Mouse (Mus musculus): ENCODE results near the gene Ankrd28.

DNA sequence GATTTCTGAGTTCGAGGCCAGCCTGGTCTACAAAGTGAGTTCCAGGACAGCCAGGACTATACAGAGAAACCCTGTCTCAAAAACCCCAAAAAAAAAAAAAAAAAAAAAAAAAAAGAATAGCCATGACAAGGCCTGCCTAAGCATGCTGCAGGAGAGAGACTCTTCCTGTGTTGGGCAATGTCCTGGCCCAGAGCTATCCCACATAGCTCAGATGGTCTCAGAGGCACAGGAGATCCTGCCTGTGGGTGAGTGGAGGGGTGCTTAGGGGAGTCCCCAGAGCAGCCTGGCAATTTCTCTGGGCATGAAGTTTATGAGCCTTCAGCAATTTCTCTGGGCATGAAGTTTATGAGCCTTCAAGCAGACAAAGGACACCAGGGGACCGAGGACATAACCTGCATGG is 146.8 kb downstream of the Ankrd28 start:
- TF ChIP-seq POLR2A (IDR thresholded peaks at IDR 0.05; ENCODE audit: extremely low read depth, insufficient read depth, low read length) (no peak), CTCF (IDR thresholded peaks at IDR 0.05; ENCODE audit: extremely low read depth, insufficient read depth, low read length) (no peak)
